ENCODE assay signal across 8 mouse cellular contexts in genomic region chr14:99894708-99895383, GRCm38 (mm10).
A peak's percentile ranks its signal among the peaks of the same experiment; 100 is the strongest.
DNase-seq lines count a peak whose midpoint lies in the region; ATAC-seq and TF ChIP-seq lines count a peak whose summit lies in the region.

No protein-coding gene starts in this region.

- no peaks in the 10 kb centered on the region for H3K36me3 ChIP-seq in forebrain, postnatal 0 days (ENCODE audit: insufficient read depth)
- H3K36me3 ChIP-seq in hindbrain, embryonic 15.5 days, result no peaks in the 10 kb centered on the region

- no peak overlapping the region for H3K4me2 ChIP-seq in forebrain, postnatal 0 days (ENCODE audit: low read depth)
- no peak overlapping the region for H3K4me2 ChIP-seq in hindbrain, embryonic 15.5 days

- ATAC-seq in forebrain, postnatal 0 days, result peak; percentile 89
- peak; percentile 82 for ATAC-seq in hindbrain, embryonic 15.5 days (ENCODE audit: low FRiP score, low read depth)
- no peak for ATAC-seq in erythroid progenitor cell, adult 5-6 weeks (replicated peaks; ENCODE audit: low FRiP score, poor library complexity, severe bottlenecking)

- H3K27me3 ChIP-seq in forebrain, postnatal 0 days (ENCODE audit: insufficient read depth, low read length), result no peaks in the 10 kb centered on the region
- no peaks in the 10 kb centered on the region for H3K27me3 ChIP-seq in hindbrain, embryonic 15.5 days

- WGBS in forebrain, postnatal 0 days, result 19% methylated on average over 7 of the region's 7 CpGs
- WGBS in hindbrain, embryonic 15.5 days, result 22% methylated on average over 7 of the region's 7 CpGs

- H3K4me1 ChIP-seq in forebrain, postnatal 0 days (ENCODE audit: insufficient read depth), result no peaks in the 10 kb centered on the region
- no peaks in the 10 kb centered on the region for H3K4me1 ChIP-seq in hindbrain, embryonic 15.5 days (replicated peaks)

- peak; percentile 98 for TF ChIP-seq CTCF in forebrain, postnatal 0 days (IDR thresholded peaks at IDR 0.05; ENCODE audit: low read depth)

- no peak overlapping the region for H3K4me3 ChIP-seq in forebrain, postnatal 0 days (ENCODE audit: low read depth, low read length)
- H3K4me3 ChIP-seq in hindbrain, embryonic 15.5 days, result no peak overlapping the region

- no peak overlapping the region for H3K27ac ChIP-seq in forebrain, postnatal 0 days (ENCODE audit: low read depth, low read length)
- no peak overlapping the region for H3K27ac ChIP-seq in hindbrain, embryonic 15.5 days (replicated peaks)

- H3K9me3 ChIP-seq in forebrain, postnatal 0 days (ENCODE audit: low read length), result no peaks in the 10 kb centered on the region
- no peaks in the 10 kb centered on the region for H3K9me3 ChIP-seq in hindbrain, embryonic 15.5 days

- DNase-seq in R1 (ENCODE audit: low read depth, low spot score), result peak; percentile 72
- DNase-seq in cerebellum, adult 18-20 months, result peak; percentile 54 to 60
- peak; percentile 90 for DNase-seq in forebrain, postnatal 0 days
- peak; percentile 71 to 87 for DNase-seq in layer of hippocampus, postnatal 14 days (ENCODE audit: low spot score in 2 of 2)
- DNase-seq in lung, postnatal 25 days (ENCODE audit: low spot score), result peak; percentile 76
- DNase-seq in right cerebral cortex, adult 18-20 months, result peak; percentile 73

- H3K9ac ChIP-seq in forebrain, postnatal 0 days, result no peak overlapping the region
- H3K9ac ChIP-seq in hindbrain, embryonic 15.5 days, result no peak overlapping the region
